Mouse (Mus musculus): ENCODE data around the gene Hnrnpa2b1. TPM values are rescaled to one million over a fixed set of nuclear protein-coding genes. Genes with fewer than 3 reads are reported as not detected.

Hnrnpa2b1 gene
- total RNA-seq, 2 experiments from 2014 or later, result 1,577 to 1,688 TPM

- peak; percentile 75 for ATAC-seq (replicated peaks; ENCODE audit: low FRiP score, low TSS enrichment, poor library complexity, severe bottlenecking)
Observed at GRCm38 (mm10) chr6:51470311-51471178, 851 bp upstream of the Hnrnpa2b1 start, which contains the start of gene Cbx3. Gene Cbx3, plus strand, starts transcription at chr6:51470360.

DNA sequence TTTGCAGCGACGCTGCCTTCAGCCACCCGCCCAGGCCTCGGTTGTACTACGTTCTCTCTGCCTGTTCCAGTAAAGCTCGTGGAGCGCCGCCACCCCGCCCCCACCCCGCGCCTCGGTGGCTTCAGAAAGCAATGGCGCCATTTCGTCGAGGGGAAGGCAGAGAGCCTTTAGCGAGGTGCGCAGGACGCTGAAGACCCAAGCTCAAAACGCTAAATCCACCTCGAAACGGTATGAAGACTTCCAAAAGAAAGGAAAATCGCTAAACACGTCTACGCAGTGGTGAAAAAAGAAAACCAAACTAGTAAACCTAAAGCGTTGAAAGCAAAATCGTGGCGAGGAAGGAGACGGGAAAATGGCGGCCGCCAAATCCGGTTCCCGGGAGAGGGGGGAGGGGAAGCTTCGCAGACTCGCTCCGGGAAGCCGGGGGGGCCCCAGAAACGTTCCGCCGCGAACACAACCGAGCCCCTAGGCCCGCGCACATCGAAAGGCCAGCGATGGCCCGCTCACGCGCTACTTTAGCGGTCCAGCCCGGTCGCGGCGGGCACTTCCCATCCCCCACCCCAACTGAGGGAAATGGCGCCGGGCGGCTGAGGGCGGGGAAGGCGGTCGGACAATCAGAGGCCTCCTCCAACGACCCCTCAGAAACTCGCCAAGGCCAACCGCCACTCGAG, 668 bp downstream of the Hnrnpa2b1 start:
- ATAC-seq (replicated peaks; ENCODE audit: low FRiP score, low TSS enrichment, poor library complexity, severe bottlenecking), result peak; percentile 48

DNA sequence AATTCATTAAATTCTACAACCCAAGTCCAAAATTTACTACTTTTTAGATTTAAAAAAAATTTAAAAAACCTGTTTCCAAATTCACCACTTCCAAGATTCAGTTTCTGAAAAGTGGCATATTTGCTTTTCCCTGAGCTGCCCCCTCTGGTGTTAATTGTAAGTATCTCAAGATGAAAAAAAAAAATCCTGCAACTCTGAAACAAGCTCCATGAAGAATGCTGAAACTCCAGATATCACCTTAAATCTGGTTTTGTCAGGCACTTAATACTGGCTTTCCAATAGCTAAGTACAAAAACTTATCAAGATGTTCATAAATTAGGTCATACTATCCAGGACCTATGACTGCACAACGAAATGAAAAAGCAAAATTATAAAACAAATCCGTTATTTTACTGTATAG, 2.0 kb downstream of the Hnrnpa2b1 start:
- no peak for ATAC-seq (replicated peaks; ENCODE audit: low FRiP score, low TSS enrichment, poor library complexity, severe bottlenecking)

DNA sequence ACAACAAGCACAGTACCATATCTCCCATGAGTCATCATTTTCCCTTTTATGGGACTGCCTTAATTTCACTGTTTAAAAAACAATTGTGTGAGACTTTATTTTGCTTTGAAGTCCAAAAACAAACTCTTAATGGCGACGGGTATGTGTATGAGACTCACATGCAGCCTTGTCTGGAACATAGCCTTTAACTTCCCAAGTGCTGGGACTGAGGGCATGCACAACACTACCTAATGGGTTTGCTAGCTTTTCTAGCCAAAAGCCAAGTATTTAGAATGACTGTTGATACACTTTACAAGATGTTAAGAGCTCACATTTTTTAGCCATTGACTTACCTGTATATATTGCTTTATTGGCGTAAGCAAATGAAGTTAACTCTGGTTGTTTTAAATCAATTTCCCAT, 9.3 kb downstream of the Hnrnpa2b1 start:
- no peak for ATAC-seq (replicated peaks; ENCODE audit: low FRiP score, low TSS enrichment, poor library complexity, severe bottlenecking)

DNA sequence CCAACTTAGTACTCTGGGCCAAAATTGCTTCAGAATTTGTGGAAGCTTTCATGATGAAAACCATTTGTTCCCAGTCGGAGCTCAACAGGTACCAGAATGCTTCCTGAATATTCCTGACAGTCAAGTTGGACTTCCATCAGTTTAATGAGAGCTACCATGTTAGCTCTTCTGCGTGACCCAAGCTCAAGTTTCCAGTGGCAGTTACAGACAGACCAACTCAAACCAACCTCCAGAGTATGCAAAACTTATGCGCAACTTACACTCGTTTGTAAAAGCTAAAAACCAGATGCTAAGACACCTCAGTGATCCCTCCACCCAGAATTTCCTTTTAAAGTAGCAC, 9.7 kb downstream of the Hnrnpa2b1 start:
- ATAC-seq (replicated peaks; ENCODE audit: low FRiP score, low TSS enrichment, poor library complexity, severe bottlenecking), result peak; percentile 12; the same call in 1 of the 2 replicates

GRCm38 (mm10) chr6:51459313-51460020, 10.2 kb downstream of the Hnrnpa2b1 start:
- ATAC-seq (replicated peaks; ENCODE audit: low FRiP score, low TSS enrichment, poor library complexity, severe bottlenecking), result peak; percentile 39

DNA sequence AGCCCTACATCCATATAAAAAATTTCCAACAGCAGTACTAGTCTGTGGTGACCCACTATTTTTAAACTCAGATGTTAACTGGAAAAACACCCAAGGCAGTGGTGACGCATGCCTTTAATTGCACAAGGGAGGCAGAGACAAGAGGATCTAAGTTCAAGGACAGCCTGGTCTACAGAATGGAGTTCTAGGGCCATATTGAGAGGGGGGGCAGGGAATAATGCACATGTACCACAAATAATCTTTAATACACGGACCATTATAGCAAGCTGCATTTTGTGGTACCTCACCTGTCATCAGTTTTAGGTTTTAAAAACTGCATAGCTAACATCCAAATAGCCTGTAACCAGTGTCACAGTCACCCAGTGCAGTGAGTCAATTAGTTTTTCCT, 10.8 kb downstream of the Hnrnpa2b1 start:
- ATAC-seq (replicated peaks; ENCODE audit: low FRiP score, low TSS enrichment, poor library complexity, severe bottlenecking), result peak; percentile 10; the same call in 1 of the 2 replicates

- ATAC-seq (replicated peaks; ENCODE audit: low FRiP score, low TSS enrichment, poor library complexity, severe bottlenecking), result no peak
Observed at GRCm38 (mm10) chr6:51457770-51458387, 11.8 kb downstream of the Hnrnpa2b1 start.

DNA sequence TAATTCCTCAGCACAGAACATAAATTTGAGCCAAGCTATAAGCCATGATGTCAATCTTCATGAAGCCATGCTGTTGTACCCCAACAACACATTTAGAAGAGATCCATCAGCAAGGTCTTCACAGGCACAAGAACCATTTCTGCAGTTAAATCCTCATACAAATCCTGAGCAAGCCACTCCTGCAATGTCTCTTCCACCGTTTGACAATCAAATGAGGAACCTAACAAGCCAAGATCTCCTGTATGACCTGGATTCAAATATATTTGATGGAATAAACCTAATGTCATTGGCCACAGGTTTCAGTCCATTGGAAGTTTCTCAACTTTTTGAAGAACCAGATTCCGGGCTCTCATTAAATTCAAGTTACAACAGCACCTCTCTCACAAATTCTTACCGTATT, 12.4 kb downstream of the Hnrnpa2b1 start:
- no peak for ATAC-seq (replicated peaks; ENCODE audit: low FRiP score, low TSS enrichment, poor library complexity, severe bottlenecking)

GRCm38 (mm10) chr6:51456198-51456597, 13.5 kb downstream of the Hnrnpa2b1 start:
- no peak for ATAC-seq (replicated peaks; ENCODE audit: low FRiP score, low TSS enrichment, poor library complexity, severe bottlenecking)

DNA sequence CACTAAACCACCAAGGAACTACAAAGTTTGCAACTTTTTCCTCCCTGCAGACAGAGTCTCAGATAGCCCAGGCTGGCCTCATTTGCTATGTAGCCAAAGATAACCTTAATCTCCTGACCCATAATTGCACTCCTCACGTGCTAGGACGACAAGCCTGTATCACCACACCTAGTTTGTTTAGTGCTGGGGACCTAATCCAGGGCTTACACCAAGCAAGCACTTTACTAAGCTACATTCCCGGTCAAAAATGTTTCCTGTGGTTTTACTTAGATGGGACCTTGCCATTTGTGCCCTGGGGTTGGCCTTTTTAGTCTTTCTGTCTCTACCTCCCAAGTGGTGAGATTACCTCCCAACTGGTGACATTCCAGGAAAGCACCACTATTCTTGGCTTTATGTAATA, 14.7 kb downstream of the Hnrnpa2b1 start:
- no peak for ATAC-seq (replicated peaks; ENCODE audit: low FRiP score, low TSS enrichment, poor library complexity, severe bottlenecking)

DNA sequence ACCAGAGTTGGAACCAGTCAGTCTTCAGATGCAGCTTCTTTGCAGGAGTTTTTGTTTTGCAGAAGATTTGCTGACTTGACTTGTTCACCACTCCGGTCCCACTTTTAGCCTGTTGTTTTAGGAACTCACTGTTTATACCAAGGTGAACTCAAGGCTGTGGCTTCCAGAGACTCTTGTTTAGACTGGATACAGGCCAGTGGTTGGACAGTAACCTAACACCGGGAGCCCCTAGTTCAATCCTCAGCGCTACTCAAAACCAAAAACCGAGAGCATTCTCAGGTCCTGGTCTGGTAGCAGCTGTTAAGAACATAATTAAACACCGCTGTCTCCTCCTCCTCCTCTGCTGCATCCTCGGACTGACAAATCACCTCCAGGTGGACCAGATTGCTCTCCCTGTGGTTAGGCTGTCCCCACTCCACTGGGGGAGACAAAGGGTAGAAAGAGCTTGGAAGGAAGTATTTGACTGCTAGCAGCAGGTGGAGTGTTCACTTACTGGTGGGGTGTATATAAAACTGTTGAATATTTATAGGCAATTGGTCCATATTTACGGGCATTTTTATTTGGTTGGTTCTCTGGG, 16.7 kb downstream of the Hnrnpa2b1 start:
- ATAC-seq (replicated peaks; ENCODE audit: low FRiP score, low TSS enrichment, poor library complexity, severe bottlenecking), result no peak

DNA sequence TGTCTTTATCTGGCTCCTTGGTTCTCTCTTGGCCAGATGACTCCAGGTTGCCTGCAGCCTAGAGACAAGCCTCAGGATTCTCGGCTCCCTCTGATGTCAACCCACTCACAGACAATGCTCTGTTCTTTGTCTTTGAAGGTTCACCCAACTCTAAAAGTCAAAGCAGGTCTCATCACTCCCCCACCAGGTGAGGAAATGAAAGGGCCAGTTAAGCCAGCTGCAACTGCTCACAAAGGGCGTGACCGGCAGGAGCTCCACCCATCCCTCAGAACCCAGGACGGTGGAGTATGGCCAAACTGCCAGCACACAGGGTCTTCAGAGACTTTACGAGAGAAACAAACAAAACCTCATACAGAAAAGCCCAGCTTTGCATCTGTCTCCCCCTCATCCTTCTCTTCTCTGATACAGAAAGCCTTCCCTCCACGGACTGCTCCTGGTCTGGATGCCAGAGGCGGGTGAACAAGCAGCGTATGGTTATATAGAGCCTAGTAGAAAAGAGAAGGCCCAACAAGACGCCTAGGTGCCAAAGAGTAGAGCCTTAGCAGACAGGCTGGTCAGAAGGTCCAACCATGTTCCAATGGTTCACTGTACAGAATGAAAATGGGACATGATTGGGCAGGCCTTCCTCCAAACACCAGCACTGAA, 27.4 kb downstream of the Hnrnpa2b1 start:
- ATAC-seq (replicated peaks; ENCODE audit: low FRiP score, low TSS enrichment, poor library complexity, severe bottlenecking), result peak; percentile 76

DNA sequence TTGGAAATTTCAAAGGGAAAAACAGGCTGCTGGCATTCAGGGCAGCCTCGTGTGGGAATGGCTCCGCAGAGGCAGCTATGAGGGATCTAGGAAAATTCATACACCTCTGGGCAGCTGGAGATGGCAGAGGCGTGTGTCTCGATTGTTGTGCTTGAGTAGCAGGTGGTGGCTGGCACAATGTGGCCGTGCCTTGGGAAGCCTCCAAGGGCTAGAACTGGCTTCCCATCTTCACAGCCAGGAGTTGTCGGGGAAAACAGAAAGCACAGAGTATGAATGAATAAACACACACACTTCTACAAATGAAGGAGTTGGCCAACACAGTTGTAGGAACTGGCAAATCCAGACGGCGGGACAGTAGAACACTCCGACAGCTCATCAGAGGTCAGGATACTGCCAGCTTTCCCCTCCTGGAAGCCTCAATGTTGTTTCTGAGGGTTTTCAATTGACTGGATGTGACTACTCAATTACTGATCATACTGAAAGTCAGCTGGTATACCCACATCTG, 30.8 kb downstream of the Hnrnpa2b1 start:
- ATAC-seq (replicated peaks; ENCODE audit: low FRiP score, low TSS enrichment, poor library complexity, severe bottlenecking), result no peak

GRCm38 (mm10) chr6:51437665-51438064, 32.0 kb downstream of the Hnrnpa2b1 start:
- ATAC-seq (replicated peaks; ENCODE audit: low FRiP score, low TSS enrichment, poor library complexity, severe bottlenecking), result no peak

GRCm38 (mm10) chr6:51434270-51434669, 35.4 kb downstream of the Hnrnpa2b1 start:
- no peak for ATAC-seq (replicated peaks; ENCODE audit: low FRiP score, low TSS enrichment, poor library complexity, severe bottlenecking)

DNA sequence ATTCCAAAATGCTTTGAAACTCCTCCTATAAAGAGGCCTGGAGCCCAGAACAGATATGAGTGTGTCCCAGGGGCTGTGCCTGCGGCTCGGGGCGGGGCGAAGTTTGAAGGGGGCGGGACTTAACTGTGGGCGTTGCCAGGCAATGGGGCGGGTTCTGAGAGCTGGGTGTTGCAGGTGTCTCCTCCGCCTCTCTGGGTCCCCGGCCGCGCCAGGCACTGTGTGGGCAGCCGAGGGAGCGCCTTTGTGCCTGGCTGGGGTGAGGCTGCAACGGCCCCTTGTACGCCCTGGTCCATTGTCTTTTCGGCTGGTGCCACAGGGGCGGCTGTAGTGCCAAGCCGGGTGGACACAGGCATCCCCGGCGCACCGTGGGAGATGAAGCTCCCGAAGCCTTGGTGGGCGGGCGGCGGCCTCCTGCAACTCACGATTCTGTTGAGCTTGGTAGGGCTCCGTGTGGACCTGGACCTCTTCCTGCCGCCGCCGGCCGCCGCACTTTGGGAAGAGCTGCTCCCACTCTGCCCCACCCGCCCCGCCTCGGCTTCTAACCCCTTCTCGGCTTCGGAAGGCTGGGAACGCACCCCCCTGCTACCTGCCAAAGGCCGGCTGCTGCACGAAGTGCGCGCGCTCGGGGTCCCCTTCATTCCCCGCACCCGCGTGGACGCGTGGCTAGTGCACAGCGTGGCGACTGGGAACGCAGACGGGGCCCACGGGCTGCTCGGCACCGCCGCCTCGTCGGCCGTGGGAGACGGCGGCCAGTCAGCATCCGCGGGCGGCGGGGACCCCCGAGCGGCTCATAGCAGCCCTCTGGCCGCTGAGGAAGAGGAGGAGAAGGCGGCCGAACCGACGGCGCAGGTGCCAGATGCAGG, 36.9 kb downstream of the Hnrnpa2b1 start, which contains the start of gene Nfe2l3:
TSS of gene Nfe2l3 (plus strand) at position 136 of the 863 bp plus-strand sequence.
- peak; percentile 98 for ATAC-seq (replicated peaks; ENCODE audit: low FRiP score, low TSS enrichment, poor library complexity, severe bottlenecking)

- peak; percentile 74 for ATAC-seq (replicated peaks; ENCODE audit: low FRiP score, low TSS enrichment, poor library complexity, severe bottlenecking)
Observed at GRCm38 (mm10) chr6:51424537-51424936, 45.2 kb downstream of the Hnrnpa2b1 start.

All from megakaryocyte-erythroid progenitor cell, adult 5-6 weeks (primary cell).